Mouse (Mus musculus) c-Kit-positive CD71-positive TER-119-negative erythroid progenitor cells, embryonic 14.5 days (primary cell): ENCODE measurements around the gene Oxct2a.
"Not testable (repeated sequence)": the region's sequence is repeated elsewhere in the genome, so short reads cannot be mapped to it uniquely, and the experiment has no call there.

Experiments used
- DNase-seq: peaks from one replicate; pipeline ENCODE4 v3.0.0-alpha.2; 2013; ENCODE audit warnings: low read depth

The Oxct2a gene

DNA sequence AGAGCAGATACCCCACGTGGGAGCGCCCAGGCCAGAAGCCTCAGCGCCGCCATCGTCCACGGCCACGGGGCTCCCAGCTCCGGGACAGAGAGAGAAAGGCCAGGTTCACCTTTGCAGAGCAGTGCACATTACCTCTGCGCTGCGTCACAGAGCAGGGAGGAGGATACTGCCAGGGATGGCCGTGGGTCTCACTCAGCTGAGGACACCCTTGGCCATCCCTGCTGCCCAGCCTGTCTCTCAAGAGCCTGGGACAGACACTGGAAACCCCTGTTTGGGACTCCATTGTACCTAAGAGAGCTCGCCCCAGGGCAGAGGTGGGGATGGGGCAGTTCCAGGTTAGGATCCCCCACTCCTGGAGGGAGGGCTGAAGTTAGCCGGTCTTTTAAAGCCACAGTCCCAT, at the start of gene Oxct2a:
Gene Oxct2a (minus strand): TSS at position 101 of the 400 bp plus-strand sequence.
- DNase-seq = no peak

DNA sequence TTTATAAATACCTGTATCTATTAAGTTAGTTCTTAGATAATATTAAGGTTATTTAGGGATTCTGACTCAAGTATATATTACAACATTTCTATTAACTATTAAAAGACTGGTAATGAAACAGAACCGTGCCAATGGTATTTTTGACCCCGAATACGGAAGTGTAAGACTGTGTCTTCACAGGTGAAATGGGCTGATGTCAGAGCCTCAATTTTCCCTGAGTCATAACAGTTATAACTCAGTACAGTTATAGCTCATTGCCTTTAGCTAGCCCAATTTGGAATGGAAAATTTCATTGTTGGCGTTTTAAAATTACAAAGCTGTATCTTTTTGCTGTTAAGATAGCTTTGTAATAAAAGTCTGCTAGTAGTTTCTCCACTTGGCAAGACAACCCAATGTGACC, 40.1 kb upstream of the Oxct2a start:
- DNase-seq = no peak

DNA sequence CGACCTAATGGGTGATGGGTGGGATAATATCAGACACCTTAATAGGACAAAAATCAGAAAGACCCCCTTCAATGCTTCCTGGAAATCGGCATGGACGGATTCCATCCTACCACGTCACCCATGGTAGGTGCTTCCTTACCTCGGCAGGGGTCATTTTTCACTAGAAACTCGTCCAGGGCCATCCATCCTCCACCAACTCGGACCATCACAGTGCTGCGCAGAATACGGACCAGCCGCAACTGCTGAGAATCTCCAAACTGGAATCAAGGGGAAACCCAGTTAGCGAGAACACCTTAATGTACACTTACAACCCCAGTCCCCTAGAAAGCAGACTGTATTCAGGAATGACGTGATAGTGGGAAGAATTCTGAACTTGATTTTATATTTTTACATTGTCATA, 37.3 kb upstream of the Oxct2a start:
- DNase-seq = no peak

DNA sequence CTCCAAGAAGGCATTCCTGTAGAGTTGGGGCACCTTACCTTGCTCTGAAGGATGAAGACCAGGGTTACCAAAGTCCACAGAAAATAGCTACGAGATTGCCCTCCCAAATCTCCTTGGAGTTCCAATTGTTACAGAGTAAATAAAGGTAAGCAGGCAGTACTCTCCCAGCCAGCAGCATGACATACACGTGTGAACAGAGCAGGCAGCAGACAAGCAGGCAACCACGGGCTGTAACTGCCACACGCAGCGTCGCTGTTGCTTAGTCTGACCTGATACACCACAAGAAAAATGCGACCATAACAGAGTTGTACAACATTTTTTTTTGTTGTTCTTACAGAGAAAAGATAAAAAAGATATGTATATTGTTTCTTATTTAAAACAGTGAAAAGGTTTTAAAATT, 35.2 kb upstream of the Oxct2a start:
- DNase-seq = no peak

DNA sequence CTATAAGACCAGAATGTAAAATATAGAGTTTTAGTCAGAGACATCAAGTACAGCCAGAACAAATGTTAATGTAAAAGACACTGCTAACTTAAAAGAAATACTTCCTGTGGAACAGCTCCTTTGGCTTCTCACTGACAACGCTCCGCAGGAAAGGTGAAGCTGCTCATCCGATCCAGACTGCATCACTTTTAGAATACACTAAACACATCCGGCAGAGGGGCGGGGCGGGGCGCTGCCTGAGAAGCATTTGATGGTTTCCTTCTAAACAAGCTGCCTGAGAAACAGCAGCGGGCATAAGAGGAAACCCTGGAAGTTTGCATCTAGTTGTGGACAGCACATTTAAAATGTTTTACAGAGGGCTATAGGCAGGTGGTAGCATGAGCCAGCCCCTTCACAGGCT, 32.5 kb upstream of the Oxct2a start:
- no peak for DNase-seq

DNA sequence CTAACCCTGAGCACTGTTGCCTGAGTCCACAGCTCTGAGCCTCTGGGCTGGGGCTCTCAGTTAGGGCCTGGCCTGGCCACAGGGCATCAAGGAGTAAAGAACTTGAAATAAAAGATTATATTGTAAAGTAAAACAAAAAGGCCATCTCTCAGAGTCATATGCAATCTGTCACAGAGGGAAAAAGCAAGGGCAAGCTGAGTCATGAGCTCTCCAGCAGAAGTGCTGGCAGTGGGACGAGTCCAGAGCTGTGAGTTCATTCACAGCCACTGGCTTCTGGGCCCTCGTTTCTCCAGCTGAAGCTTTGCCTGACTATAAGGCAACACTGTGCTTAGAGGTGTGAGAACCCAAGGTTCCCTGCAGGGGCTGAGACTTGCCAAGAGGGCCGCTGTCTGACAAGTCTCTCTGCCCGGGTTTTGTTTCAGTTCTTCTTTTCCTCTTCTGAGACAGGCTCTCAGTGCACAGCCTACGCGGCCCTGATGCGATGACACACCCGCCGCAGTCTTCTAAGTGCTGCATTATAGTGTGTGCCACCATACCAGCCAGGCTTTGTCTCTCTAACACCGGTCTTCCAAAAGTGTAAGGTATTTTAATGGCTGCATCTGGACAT, 29.9 kb upstream of the Oxct2a start:
- no peak for DNase-seq

DNA sequence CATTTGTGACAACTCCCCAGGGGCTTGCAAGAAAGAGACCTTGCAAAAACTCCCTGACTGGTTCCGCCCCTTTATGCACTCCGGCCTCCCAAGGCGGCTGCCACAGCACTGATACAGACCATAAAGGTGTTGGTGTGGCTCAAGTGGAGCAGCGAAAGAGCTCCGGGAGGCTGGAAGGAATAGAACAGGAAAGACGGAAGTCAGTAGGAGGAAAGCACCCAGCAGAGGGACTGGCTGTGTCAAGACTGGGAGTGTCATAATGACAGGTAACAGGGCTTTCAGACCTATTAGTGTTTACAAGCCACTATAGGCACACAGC, 20.0 kb upstream of the Oxct2a start:
- no peak for DNase-seq

DNA sequence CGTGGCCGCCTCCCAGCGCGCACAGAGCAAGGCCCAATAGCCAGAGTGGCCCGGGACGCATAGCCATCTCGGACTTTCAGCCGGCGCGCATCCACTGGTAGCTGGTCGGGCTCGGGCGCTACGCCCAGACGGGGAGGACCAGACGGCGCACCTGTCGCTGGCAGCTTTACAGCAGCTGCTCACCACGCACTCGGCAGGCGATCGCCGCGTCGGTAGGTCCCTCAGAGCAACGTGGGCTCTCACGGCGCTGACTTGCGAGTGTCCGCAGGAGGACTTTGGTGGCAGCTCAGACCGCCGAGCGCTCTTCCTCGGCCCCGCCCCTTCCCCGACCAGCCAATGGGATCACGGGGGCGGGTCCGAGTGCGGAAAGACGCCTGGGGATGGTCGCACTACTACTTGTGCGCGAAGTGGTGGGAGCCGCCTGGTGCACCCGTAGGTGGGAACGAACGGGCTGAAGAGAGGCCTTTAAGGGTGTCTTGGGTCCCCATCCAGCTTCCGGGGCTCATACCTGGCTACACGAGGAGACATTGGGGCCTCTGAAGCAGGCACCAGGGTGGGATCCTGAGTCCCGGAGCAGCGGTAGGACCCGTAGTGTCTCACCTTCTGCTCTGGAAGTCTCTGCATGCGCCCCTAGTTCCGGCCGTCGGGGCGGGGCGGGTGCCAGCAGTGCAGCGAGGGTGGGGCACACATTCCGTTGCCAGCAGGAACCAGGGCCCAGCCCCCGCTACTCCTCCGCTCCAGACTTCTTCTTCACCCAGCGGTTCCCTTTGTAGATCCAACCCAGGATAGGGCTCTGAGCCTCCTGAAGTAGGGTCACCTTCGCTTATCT, 19.4 kb upstream of the Oxct2a start, which contains the start of gene Bmp8a:
Gene Bmp8a (minus strand): TSS at position 611 of the 829 bp plus-strand sequence.
- peak; percentile 54 for DNase-seq

DNA sequence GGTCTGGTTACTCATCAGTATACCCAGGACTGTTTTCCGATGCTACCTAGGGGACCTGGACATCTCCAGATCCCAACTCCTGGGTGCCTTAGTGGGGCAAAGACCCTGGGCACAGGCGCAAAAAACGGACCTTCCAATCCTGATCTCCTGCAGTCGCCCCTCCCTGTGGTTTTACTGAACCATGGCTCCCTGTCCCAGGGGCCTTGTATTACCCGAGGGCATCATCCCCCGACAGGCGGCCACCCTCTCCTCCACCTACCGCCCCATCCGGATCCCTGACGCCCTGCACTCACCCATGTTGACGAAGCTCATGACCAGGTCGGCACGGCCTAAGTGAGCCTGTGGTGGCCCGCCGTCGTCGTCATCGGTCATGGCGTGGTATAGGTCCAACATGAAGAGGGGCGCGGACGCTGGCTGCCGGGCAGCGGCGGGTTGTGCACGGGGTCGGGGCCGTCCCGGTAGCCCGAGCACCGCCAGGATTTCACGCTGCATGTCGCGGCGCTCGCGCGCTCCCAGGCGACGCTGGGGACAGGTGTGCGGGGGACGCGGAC, 18.7 kb upstream of the Oxct2a start:
- no peak for DNase-seq

DNA sequence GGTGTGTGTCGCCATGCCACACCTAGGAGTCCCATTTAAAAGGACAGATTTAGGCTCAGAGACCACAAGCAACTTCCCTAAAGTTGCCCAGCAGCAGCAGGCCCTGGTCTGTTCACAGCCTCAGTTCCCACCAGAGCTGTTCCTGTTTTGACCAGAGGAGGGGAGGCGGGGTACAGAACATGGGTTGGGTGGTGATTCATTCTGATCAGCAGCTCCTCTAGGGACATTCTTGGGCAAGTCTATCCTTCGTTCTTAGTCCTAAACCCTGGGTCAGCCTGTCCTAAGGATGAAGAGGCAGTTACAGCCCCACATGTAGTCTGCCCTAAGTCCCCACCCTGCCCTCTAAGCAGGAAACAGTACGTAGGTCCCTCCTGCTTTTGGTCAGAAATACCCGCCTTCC, 16.8 kb upstream of the Oxct2a start:
- no peak for DNase-seq

DNA sequence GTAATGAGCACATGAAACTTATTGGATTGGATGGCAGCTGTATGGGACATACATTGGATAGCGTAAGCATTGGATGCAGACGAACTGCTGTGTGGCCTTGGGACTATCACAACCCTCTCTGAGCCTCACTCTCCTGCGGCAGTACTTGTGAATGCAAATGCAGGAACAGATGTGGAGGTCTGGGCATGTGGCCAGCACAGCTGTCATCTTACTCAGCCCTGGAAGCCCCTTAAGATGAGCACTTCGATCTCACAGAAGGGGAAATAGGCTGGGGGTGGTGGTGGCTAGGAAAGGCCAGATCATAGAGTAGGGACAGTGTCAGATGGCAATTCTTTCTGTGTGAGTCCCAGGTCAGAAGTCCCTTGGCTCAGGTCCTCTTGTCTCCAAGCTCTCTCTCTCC, 14.3 kb upstream of the Oxct2a start:
- DNase-seq = no peak

DNA sequence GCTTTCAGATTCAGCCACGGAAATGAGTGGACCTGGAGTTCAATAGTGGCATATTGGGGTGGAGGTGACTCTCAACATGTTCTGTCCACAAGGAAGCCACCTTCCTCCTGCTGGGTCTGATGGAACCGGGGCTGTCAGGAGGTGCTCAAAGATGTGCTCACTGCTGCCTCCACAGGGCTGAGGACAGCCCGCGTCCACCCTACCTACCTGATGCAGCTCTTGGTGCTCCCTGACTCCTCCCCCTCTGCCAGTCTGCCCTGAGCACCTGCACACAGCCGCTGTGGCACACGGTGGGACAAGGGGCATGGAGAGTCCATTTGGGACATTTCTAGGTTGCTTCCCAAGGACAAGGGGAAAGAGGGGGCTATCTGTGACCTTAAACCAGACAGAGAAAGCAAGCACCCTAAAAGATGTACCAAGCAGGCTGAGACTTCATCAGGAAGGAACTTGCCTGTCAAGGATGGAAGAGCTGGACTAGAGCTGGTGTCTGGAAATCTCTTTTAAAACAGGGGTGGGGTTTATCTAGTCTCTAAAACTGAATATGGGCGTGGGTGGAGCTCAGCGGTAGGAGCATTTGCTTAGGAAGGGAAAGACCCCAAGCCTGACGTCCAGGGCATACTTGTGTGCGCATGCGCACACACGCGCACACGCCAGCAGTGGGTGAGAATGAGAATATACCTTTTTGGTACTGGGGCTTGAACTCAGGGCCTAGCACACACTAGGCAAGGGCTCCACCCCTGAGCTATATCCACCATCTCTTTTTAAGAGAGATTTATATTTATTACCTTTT, 12.6 kb upstream of the Oxct2a start:
- DNase-seq = no peak

DNA sequence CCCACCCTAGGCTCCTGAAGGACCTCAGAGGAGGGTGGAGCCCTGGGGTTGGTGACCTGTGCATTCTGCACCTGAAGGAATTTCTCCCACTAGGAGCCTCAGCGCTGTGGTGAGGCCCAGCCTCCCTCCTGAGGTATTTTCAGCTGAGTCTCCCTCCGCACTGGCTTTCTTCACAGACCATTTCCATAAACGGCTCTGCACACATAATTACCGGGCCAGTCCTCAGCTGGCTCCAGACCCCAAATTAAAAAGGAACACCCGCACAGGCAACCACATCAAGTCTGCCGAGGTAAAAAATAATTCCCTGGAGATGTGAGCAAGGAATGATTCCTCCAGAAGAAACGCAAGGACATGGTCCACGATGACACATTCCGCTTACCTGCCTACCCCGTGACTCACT, 11.8 kb upstream of the Oxct2a start:
- not testable (repeated sequence) for DNase-seq

DNA sequence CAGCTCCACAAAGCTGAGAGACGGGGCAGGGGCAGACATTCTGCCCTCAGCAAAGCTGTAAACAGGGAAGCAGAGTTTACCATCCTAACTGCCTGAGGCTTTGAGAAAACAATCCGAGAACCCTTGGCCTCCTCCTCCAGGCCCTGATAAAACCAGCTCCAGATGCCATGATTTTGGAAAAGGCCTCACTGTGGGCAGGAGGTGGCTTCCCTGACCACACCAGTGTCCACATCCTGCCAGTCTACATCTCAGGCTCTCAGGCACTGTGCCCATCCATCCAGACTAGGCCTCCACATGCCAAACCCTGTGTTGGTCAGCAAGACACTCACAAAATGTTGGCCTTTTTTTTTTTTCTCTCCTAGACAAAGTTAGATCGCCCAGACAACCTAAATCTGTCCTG, 10.7 kb upstream of the Oxct2a start:
- no peak for DNase-seq

DNA sequence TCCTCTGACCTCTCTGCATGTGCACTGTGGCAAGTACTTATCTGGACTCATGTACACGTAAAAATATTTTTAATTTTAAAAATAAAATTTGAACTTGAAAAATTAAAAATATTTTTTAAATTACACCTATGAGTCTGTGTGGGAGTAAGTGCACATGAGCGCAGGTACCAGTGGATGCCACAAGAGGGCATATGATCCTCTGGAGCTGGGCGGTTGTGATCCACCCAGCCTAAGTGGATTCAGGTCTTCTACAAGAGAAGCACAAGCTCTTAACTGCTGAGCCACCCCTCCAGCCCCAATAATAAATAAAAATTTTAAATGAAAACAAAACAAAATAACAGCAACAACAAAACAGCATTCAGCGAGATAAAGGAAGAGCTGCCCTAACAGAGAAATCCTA, 9.7 kb upstream of the Oxct2a start:
- DNase-seq = no peak

DNA sequence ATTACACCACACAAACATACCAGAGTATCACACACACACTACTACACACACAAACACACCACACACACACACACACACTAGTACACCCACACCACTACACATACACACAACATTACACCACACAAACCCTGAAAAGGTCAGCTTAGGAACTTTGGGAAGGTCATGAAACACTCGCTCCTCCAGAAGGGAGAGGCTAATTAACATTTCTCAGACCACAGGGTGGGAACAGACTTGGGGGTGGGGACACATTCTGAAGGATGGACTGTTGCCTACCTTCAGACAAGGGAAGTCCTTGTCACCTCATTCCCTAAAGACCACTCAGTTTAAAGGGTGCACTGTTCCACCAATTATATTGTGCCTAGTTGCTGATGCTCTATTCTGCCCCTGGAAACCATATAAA, 8.5 kb upstream of the Oxct2a start:
- not testable (repeated sequence) for DNase-seq

DNA sequence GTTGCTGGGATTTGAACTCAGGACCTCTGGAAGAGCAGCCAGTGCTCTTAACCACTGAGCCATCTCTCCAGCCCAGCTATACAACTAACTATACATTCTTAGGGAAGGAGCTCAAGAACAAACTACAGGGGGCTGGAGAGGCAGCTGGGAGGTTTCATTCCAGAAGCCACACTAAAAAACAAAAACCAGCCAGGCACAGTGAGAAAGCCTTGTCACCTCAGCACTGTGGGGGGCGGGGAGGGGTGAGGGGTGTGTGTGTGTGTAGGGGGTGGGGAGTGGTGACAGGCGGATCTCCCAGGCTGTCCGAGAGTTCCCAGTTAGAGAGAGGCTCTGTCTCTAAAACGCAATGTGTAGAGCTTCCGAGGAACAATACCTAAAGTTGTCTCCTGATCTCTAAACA, 7.9 kb upstream of the Oxct2a start:
- no peak for DNase-seq

DNA sequence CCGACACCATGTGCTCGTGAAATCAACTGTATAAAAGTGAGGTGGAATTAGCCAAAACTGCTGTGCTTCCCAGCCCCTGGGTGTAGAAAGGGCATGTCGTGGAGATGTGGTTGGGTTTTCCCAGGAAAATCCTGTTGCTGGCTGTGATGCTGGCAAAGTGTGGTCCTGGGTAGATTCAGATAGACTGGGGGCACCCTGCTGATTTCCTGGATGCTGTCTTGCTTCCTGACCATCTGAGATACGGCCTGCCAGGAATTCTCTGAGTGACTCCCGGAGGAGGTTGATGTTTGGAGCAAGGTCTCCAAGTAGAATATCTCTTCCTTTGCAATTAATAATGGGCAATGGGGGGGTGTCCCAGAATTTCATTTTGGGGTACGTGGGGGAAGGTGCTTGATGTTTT, 5.5 kb upstream of the Oxct2a start:
- no peak for DNase-seq

DNA sequence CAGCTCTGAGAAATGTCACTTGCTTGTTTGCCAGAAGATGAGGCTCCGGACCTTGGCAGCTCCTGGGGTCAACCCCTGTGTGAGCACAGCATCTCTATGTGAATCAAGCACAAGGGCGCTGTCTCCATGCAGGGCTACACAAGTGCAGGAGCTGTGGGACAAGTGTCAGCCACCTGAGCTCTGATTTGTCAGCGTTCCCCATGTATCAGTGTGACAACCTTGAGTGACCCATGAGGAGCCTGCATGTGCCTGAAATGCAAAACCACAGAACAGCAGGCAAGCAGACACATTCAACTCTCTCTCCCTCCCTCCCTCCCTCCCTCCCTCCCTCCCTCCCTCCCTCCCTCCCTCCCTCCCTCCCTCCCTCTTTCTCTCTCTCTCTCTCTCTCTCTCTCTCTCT, 4.2 kb upstream of the Oxct2a start:
- no peak for DNase-seq

DNA sequence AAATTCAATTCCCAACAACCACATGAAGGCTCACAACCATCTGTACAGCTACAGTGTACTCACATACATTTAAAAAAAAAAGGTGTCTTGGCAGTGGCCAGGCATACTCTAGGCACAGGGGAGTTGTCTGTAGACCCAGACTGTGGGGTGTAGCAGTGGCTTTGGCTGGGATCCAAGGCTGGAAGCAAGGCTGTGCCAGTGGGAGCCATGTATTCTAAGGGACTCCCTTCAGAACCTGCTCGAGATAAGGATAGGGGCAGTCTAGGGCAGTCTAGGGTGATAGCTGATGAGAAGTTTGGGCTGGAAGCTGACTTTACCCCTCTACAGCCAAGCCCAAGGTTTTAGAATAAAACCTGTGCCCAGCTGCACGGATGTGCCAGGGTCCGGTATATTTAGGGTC, 2.7 kb upstream of the Oxct2a start:
- DNase-seq = no peak

DNA sequence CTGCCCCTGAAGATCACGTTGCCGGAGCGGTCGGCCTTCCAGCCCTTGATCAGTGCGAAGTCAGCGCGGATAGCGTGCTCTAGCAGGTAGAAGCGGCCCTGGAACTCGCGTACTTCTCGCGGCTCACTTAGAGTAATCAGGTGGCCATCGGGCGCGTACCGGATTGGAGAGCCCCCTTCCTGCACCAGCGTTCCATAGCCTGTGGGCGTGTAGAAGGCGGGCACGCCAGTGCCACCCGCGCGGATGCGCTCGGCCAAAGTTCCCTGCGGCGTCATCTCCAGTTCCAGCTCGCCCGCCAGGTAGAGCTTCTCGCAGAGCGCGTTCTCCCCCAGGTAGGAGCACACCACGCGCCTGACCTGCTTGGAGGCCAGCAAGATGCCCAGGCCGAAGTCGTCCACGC, 524 bp downstream of the Oxct2a start:
- not testable (repeated sequence) for DNase-seq

DNA sequence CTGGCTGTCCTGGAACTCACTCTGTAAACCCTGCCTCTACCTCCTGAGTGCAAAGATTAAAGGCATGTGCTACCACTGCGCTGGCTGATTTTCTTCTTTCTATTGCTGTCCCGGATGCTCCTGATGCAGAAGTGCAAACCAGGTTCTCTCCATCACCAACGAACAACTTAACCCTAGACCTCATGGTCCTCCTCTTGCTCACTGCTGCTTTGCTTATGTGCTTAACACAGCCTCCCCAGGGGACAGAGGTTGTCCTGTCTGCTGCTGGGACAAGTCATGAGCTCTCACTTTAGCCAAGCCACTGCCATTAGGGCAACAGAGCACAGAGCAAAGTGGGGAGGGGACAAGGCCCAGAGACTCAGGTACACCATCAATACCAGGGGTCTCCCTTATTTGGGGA, 8.9 kb downstream of the Oxct2a start:
- no peak for DNase-seq

DNA sequence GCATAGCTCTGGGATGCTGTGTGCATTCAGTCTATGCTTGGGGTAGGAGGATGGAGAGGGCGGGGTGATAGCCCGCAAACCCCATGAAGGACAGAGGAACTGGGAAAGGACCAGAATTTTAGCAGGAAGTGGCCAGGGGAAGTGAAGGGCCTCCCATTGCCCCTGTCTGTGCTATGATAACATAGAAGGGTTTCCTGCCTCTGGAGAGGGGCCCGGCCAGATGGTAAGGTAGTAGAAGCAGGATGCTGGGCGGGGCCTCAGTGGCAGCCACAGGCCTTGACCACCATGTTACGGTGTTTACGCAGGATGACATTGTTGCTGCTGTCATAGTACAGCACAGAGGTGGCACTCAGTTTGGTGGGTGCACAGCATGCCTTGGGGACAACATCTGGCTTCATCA, 10.4 kb downstream of the Oxct2a start:
- no peak for DNase-seq
